In the genomic region with DNA sequence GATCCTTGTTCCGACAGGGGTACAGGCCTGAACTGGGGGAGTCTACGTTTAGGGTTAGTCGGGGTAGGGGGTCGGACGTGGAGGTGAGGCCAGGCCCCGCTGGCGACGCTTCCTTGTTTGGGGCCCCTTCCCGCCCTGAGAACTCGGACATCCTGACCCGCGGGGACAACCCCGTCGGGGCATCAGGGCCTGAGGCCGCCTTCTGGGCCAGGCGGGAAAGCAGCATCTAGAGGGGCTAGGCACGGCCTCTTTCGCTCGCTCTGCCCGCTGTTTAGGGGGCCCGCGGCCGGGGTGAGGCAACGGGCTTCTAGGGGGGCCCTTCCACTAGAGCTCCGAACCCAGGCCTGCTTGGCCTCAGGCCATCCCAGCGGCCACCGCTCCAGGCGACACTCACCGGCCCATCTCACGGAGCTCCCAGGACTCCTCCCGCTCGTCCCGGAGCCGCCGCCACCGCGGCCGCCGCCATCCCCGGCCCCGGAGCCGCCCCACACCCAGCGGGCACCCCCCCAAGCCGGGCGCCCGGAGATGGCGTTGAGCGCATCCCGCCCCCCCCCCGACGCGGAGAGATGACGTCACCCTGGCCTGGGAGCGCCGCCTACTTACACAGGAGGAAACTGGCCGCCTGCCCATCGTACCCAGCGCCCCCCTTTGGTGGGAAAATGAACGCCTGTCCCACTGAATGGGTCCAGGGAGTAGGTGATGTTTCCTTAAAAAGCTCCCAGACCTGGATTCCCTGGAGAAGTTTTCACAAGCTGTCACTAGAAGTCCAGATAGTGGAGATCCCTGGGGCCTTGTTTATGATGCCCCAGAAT, we compare ENCODE assay signal across 8 mouse cellular contexts. TPM values are rescaled to one million over a fixed set of nuclear protein-coding genes. Genes with fewer than 3 reads are reported as not detected.
DNase-seq lines count a peak whose midpoint lies in the region; ATAC-seq and TF ChIP-seq lines count a peak whose summit lies in the region.

A gene (minus strand): TSS at position 503 of the 812 bp plus-strand sequence.

- under 1% methylated on average over 59 of the region's 59 CpGs for WGBS in bone marrow, adult 2 months
- WGBS in embryonic facial prominence, embryonic 15.5 days: under 1% methylated on average over 51 of the region's 59 CpGs
- 1% methylated on average over 58 of the region's 59 CpGs for WGBS in kidney, embryonic 14.5 days
- WGBS in limb, embryonic 15.5 days: under 1% methylated on average over 50 of the region's 59 CpGs

- H3K4me1 ChIP-seq in bone marrow, adult 2 months (ENCODE audit: control insufficient read depth, insufficient read depth, low read length): no peaks in the 10 kb centered on the region; the same call in 1 of the 2 replicates
- peaks cover 12% of the 10 kb centered on the region for H3K4me1 ChIP-seq in embryonic facial prominence, embryonic 15.5 days
- peaks cover 8% of the 10 kb centered on the region for H3K4me1 ChIP-seq in kidney, embryonic 14.5 days (ENCODE audit: control insufficient read depth, insufficient read depth, low read length)
- H3K4me1 ChIP-seq in limb, embryonic 15.5 days: peaks cover 9% of the 10 kb centered on the region; the same call in 1 of the 2 replicates

- no peaks in the 10 kb centered on the region for H3K9me3 ChIP-seq in embryonic facial prominence, embryonic 15.5 days (replicated peaks)
- H3K9me3 ChIP-seq in kidney, embryonic 14.5 days (ENCODE audit: control insufficient read depth, low read length): no peaks in the 10 kb centered on the region
- H3K9me3 ChIP-seq in limb, embryonic 15.5 days: no peaks in the 10 kb centered on the region

- H3K27ac ChIP-seq in bone marrow, adult 2 months (ENCODE audit: control insufficient read depth, insufficient read depth, low read depth, low read length, poor library complexity): peak within 1 kb of the TSS; percentile 37
- H3K27ac ChIP-seq in embryonic facial prominence, embryonic 15.5 days (replicated peaks): peak within 1 kb of the TSS; percentile 76
- peak within 1 kb of the TSS; percentile 42; the same call in 1 of the 2 replicates for H3K27ac ChIP-seq in kidney, embryonic 14.5 days (ENCODE audit: low read depth, low read length)
- peak within 1 kb of the TSS; percentile 82 for H3K27ac ChIP-seq in limb, embryonic 15.5 days

- peak within 1 kb of the TSS; percentile 73 for H3K4me2 ChIP-seq in embryonic facial prominence, embryonic 15.5 days (replicated peaks)
- H3K4me2 ChIP-seq in kidney, embryonic 14.5 days (replicated peaks; ENCODE audit: low read depth, low read length): peak within 1 kb of the TSS; percentile 90
- peak within 1 kb of the TSS; percentile 67 for H3K4me2 ChIP-seq in limb, embryonic 15.5 days

- peak; percentile 10; the same call in 1 of the 2 replicates for TF ChIP-seq POLR2A in bone marrow, adult 2 months (IDR thresholded peaks at IDR 0.05; ENCODE audit: borderline replicate concordance, control insufficient read depth, low read depth, low read length)

- peak within 1 kb of the TSS; percentile 97 for H3K9ac ChIP-seq in embryonic facial prominence, embryonic 15.5 days
- H3K9ac ChIP-seq in kidney, embryonic 14.5 days (ENCODE audit: low read depth, low read length): peak within 1 kb of the TSS; percentile 90
- H3K9ac ChIP-seq in limb, embryonic 15.5 days: peak within 1 kb of the TSS; percentile 99

- ATAC-seq in embryonic facial prominence, embryonic 15.5 days (ENCODE audit: insufficient number of reproducible peaks, low FRiP score, low TSS enrichment, low read depth): peak; percentile 82
- ATAC-seq in kidney, embryonic 14.5 days (ENCODE audit: low FRiP score, low TSS enrichment): peak; percentile 92
- peak; percentile 48; the same call in 1 of the 2 replicates for ATAC-seq in limb, embryonic 15.5 days (ENCODE audit: insufficient number of reproducible peaks, low FRiP score, low TSS enrichment, low read depth)

- peak within 1 kb of the TSS; percentile 80 for H3K4me3 ChIP-seq in bone marrow, adult 2 months (replicated peaks; ENCODE audit: control insufficient read depth, low read depth, low read length)
- peak within 1 kb of the TSS; percentile 98 for H3K4me3 ChIP-seq in embryonic facial prominence, embryonic 15.5 days (replicated peaks)
- H3K4me3 ChIP-seq in kidney, embryonic 14.5 days (ENCODE audit: low read length): peak within 1 kb of the TSS; percentile 98
- H3K4me3 ChIP-seq in limb, embryonic 15.5 days: peak within 1 kb of the TSS; percentile 97

- peak; percentile 86 for DNase-seq in 416B (ENCODE audit: low read depth)
- DNase-seq in heart, adult 9 months (ENCODE audit: low spot score in 2 of 2): peak; percentile 80 to 84
- peak; percentile 64 to 80 for DNase-seq in monocyte, adult 2 months (ENCODE audit: low read depth in 1 of 2, low spot score in 2 of 2)
- DNase-seq in spleen, postnatal 36 days (ENCODE audit: low spot score in 2 of 2): peak; percentile 70 to 79

- H3K36me3 ChIP-seq in embryonic facial prominence, embryonic 15.5 days: peaks cover 19% of the 10 kb centered on the region
- H3K36me3 ChIP-seq in kidney, embryonic 14.5 days (ENCODE audit: control insufficient read depth, insufficient read depth, low read length): peaks cover 15% of the 10 kb centered on the region
- peaks cover 23% of the 10 kb centered on the region for H3K36me3 ChIP-seq in limb, embryonic 15.5 days

- no peaks in the 10 kb centered on the region for H3K27me3 ChIP-seq in embryonic facial prominence, embryonic 15.5 days
- no peaks in the 10 kb centered on the region for H3K27me3 ChIP-seq in kidney, embryonic 14.5 days (ENCODE audit: control insufficient read depth, insufficient read depth, low read length)
- no peaks in the 10 kb centered on the region for H3K27me3 ChIP-seq in limb, embryonic 15.5 days

- peak; percentile 62 for TF ChIP-seq CTCF in bone marrow, adult 2 months (IDR thresholded peaks at IDR 0.05; ENCODE audit: control insufficient read depth, insufficient read depth, low read length)

RNA-seq across cellular contexts. Expression of the gene that starts here (rescaled TPM):
- polyA plus RNA-seq in bone marrow, adult 2 months (2011; ENCODE audit: insufficient read depth, insufficient read length, low replicate concordance, missing spikeins): 5.3 and 5.8 TPM in 2 replicates
- 7.1 and 7.6 TPM in 2 replicates for polyA plus RNA-seq in embryonic facial prominence, embryonic 15.5 days (2015; fragmentation: Nextera tagmentation; extraction: Ambion mirVana)
- 5.4 and 5.6 TPM in 2 replicates for polyA plus RNA-seq in kidney, embryonic 14.5 days (2014; fragmentation: Nextera tagmentation; extraction: Ambion mirVana)
- polyA plus RNA-seq in limb, embryonic 15.5 days (2015; fragmentation: Nextera tagmentation; extraction: Ambion mirVana): 6.4 and 7.6 TPM in 2 replicates

Comparison
In these comparisons a context has a peak if more than half of its experiments do, and no peak if none do; other contexts are left out.
1. Peak in every context shown above with its lines: DNase-seq, ATAC-seq, H3K4me3 ChIP-seq and H3K27ac ChIP-seq.